Comparison of ENCODE assay signal across 19 mouse cellular contexts in genomic region chr17:45802439-45802838, GRCm38 (mm10).
DNase-seq lines count a peak whose midpoint lies in the region; ATAC-seq and TF ChIP-seq lines count a peak whose summit lies in the region.
"Had no signal": no experiment of that assay in that cellular context is flagged by ENCODE, and none has a peak within 500 bp of the region (broad histone marks: within the 10 kb centered on the region; RNA-seq: fewer than 3 reads in every experiment).

No protein-coding gene starts in this region.

- no peak overlapping the region for H3K4me2 ChIP-seq in kidney, postnatal 0 days (ENCODE audit: low read length)
- 0 out of 2 replicates have a peak overlapping the region, but pooled peaks have one; percentile 1 for H3K4me2 ChIP-seq in heart, postnatal 0 days (ENCODE audit: low read depth, low read length)
- H3K4me2 ChIP-seq in hindbrain, embryonic 14.5 days (replicated peaks) = no peak overlapping the region
- H3K4me2 ChIP-seq: embryonic facial prominence, embryonic 13.5 days; forebrain, embryonic 12.5 days; hindbrain, embryonic 13.5 days; intestine, embryonic 15.5 days had no signal

- peak; percentile 26 to 32 for DNase-seq in heart, adult 18-20 months
- no peak for DNase-seq in heart, adult 9 months (ENCODE audit: low spot score in 2 of 2)
- no peak for DNase-seq in kidney, postnatal 0 days (ENCODE audit: low spot score)
- DNase-seq in kidney, adult 9 months = no peak
- DNase-seq in heart, postnatal 0 days (ENCODE audit: low spot score) = peak; percentile 75
- no peak for DNase-seq in hindbrain, embryonic 14.5 days (ENCODE audit: low spot score)
- DNase-seq in right cerebral cortex, postnatal 36 days (ENCODE audit: low spot score in 2 of 2) = no peak
- DNase-seq in thymus, postnatal 14 days = no peak
- DNase-seq: adrenal gland, postnatal 14 days; cerebellum, adult 11-12 months; cerebellum, adult 9-10 months; cerebellum, postnatal 36 days; forebrain, postnatal 0 days; gastrocnemius, postnatal 14 days; kidney, adult 18-20 months had no signal

- 73% methylated on average over 8 of the region's 8 CpGs for WGBS in kidney, postnatal 0 days
- WGBS in heart, postnatal 0 days = 33% methylated on average over 8 of the region's 8 CpGs
- WGBS in hindbrain, embryonic 14.5 days = 86% methylated on average over 8 of the region's 8 CpGs

- H3K27me3 ChIP-seq in kidney, postnatal 0 days (ENCODE audit: insufficient read depth, low read length) = no peaks in the 10 kb centered on the region
- H3K27me3 ChIP-seq in heart, postnatal 0 days (ENCODE audit: control insufficient read depth, insufficient read depth, low read length) = peaks cover 47% of the 10 kb centered on the region
- 0 out of 2 replicates have a peak, but pooled peaks cover 13% of the 10 kb centered on the region for H3K27me3 ChIP-seq in hindbrain, embryonic 14.5 days (ENCODE audit: control insufficient read depth, insufficient read depth, low read length)

- peak; percentile 55; the same call in 1 of the 2 replicates for TF ChIP-seq EP300 in heart, postnatal 0 days (IDR thresholded peaks at IDR 0.05; ENCODE audit: low read depth)

- no peak for ATAC-seq in kidney, postnatal 0 days (replicated peaks; ENCODE audit: low FRiP score, low read depth)
- peak; percentile 85 for ATAC-seq in heart, postnatal 0 days (ENCODE audit: insufficient read depth, low read depth)
- ATAC-seq in hindbrain, embryonic 14.5 days (ENCODE audit: low FRiP score) = no peak
- ATAC-seq: forebrain, postnatal 0 days; intestine, embryonic 15.5 days had no signal

- no peaks in the 10 kb centered on the region for H3K36me3 ChIP-seq in kidney, postnatal 0 days (ENCODE audit: insufficient read depth, low read length)
- H3K36me3 ChIP-seq in heart, postnatal 0 days (replicated peaks; ENCODE audit: control insufficient read depth, insufficient read depth, low read length) = no peaks in the 10 kb centered on the region
- no peaks in the 10 kb centered on the region for H3K36me3 ChIP-seq in hindbrain, embryonic 14.5 days (replicated peaks; ENCODE audit: control insufficient read depth, insufficient read depth)
- H3K36me3 ChIP-seq: embryonic facial prominence, embryonic 13.5 days; forebrain, embryonic 12.5 days; hindbrain, embryonic 13.5 days; intestine, embryonic 15.5 days had no signal

- peak overlapping the region; percentile 11; the same call in 1 of the 2 replicates for H3K27ac ChIP-seq in kidney, postnatal 0 days
- H3K27ac ChIP-seq in heart, postnatal 0 days (ENCODE audit: low read depth) = no peak overlapping the region
- H3K27ac ChIP-seq in hindbrain, embryonic 14.5 days = no peak overlapping the region
- H3K27ac ChIP-seq: embryonic facial prominence, embryonic 13.5 days; forebrain, embryonic 12.5 days; hindbrain, embryonic 13.5 days; intestine, embryonic 15.5 days had no signal

- peaks cover 6% of the 10 kb centered on the region; the same call in 1 of the 2 replicates for H3K4me1 ChIP-seq in kidney, postnatal 0 days (replicated peaks; ENCODE audit: insufficient read depth, low read length)
- H3K4me1 ChIP-seq in heart, postnatal 0 days (ENCODE audit: control insufficient read depth, insufficient read depth) = peaks cover 28% of the 10 kb centered on the region
- H3K4me1 ChIP-seq in hindbrain, embryonic 14.5 days (replicated peaks; ENCODE audit: control insufficient read depth, insufficient read depth, low read length) = peaks cover 12% of the 10 kb centered on the region; the same call in 1 of the 2 replicates

- H3K4me3 ChIP-seq in kidney, postnatal 0 days (replicated peaks; ENCODE audit: low read depth, low read length) = no peak overlapping the region
- no peak overlapping the region for H3K4me3 ChIP-seq in heart, postnatal 0 days (ENCODE audit: low read depth, low read length)
- H3K4me3 ChIP-seq in hindbrain, embryonic 14.5 days (replicated peaks; ENCODE audit: low read length) = no peak overlapping the region
- H3K4me3 ChIP-seq: embryonic facial prominence, embryonic 13.5 days; forebrain, embryonic 12.5 days; hindbrain, embryonic 13.5 days; intestine, embryonic 15.5 days had no signal

- TF ChIP-seq CTCF in kidney, postnatal 0 days (IDR thresholded peaks at IDR 0.05; ENCODE audit: low read depth) = no peak
- no peak for TF ChIP-seq CTCF in heart, postnatal 0 days (IDR thresholded peaks at IDR 0.05; ENCODE audit: low read depth)

- no peak overlapping the region for H3K9ac ChIP-seq in kidney, postnatal 0 days (ENCODE audit: low read depth, low read length)
- no peak overlapping the region for H3K9ac ChIP-seq in heart, postnatal 0 days (replicated peaks; ENCODE audit: low read depth, low read length)
- H3K9ac ChIP-seq in hindbrain, embryonic 14.5 days = no peak overlapping the region
- H3K9ac ChIP-seq: embryonic facial prominence, embryonic 13.5 days; forebrain, embryonic 12.5 days; forebrain, postnatal 0 days; hindbrain, embryonic 13.5 days; intestine, embryonic 15.5 days had no signal

- no peaks in the 10 kb centered on the region for H3K9me3 ChIP-seq in kidney, postnatal 0 days (replicated peaks; ENCODE audit: low read length)
- H3K9me3 ChIP-seq in heart, postnatal 0 days (replicated peaks; ENCODE audit: control insufficient read depth, low read length) = peaks cover 5% of the 10 kb centered on the region; the same call in 1 of the 2 replicates
- no peaks in the 10 kb centered on the region for H3K9me3 ChIP-seq in hindbrain, embryonic 14.5 days (ENCODE audit: control insufficient read depth, low read length)
- H3K9me3 ChIP-seq: embryonic facial prominence, embryonic 13.5 days; hindbrain, embryonic 13.5 days; intestine, embryonic 15.5 days had no signal

Comparison
In these comparisons a context has a peak if more than half of its experiments do, and no peak if none do; other contexts are left out.
1. DNase-seq: peak in heart, adult 18-20 months (2 of 2) and heart, postnatal 0 days (single experiment); none in heart, adult 9 months (0 of 2), kidney, postnatal 0 days (single experiment), kidney, adult 9 months (single experiment), hindbrain, embryonic 14.5 days (single experiment), right cerebral cortex, postnatal 36 days (0 of 2) and thymus, postnatal 14 days (single experiment).